12 mouse cellular contexts compared by ENCODE assay signal in genomic region chr11:117105850-117106249, GRCm38 (mm10).
"Had no signal": no experiment of that assay in that cellular context is flagged by ENCODE, and none has a peak within 500 bp of the region (broad histone marks: within the 10 kb centered on the region; RNA-seq: fewer than 3 reads in every experiment).

No protein-coding gene starts in this region.

- H3K36me3 ChIP-seq: midbrain, embryonic 13.5 days; neural tube, embryonic 15.5 days had no signal

- H3K4me3 ChIP-seq: midbrain, embryonic 13.5 days; myocyte; neural tube, embryonic 15.5 days had no signal

- H3K4me2 ChIP-seq: midbrain, embryonic 13.5 days; neural tube, embryonic 15.5 days had no signal

- H3K27me3 ChIP-seq: midbrain, embryonic 13.5 days; neural tube, embryonic 15.5 days had no signal

- DNase-seq: kidney, adult 9 months; kidney, postnatal 4 days; lung, adult 18-20 months; right cerebral cortex, postnatal 14 days; thymus, postnatal 4 days had no signal

- H3K27ac ChIP-seq: liver, embryonic 14.5 days; midbrain, embryonic 13.5 days had no signal

- H3K9ac ChIP-seq: liver, embryonic 14.5 days; midbrain, embryonic 13.5 days; neural tube, embryonic 15.5 days had no signal

- H3K9me3 ChIP-seq: midbrain, embryonic 13.5 days; neural tube, embryonic 15.5 days had no signal

- ATAC-seq: hindbrain, embryonic 16.5 days; inflammation-experienced regulatory T-cells, adult 6 months; intestine, postnatal 0 days; midbrain, embryonic 13.5 days had no signal
